Mouse (Mus musculus) duodenum, adult 2 months (tissue): ENCODE results near the gene Magea3. TPM values are rescaled to one million over a fixed set of nuclear protein-coding genes. Genes with fewer than 3 reads are reported as not detected.

Experiments used
- polyA plus RNA-seq: library from polyadenylated mRNA; depleted of rRNA; stranded (reverse); fragments of >200 nt; gene quantifications from 2 replicates; pipeline ENCODE4 v1.2.3, GENCODE M21; 2012; ENCODE audit warnings: low replicate concordance; rRNA removed

The Magea3 gene
- not detected in 2 replicates for polyA plus RNA-seq

GRCm38 (mm10) chrX:154949405-154949804, at the start of gene Magea3:
Gene Magea3, minus strand, starts transcription at chrX:154949505.

GRCm38 (mm10) chrX:154995750-154996149, 46.4 kb upstream of the Magea3 start, which contains the start of gene Magea8:
Gene Magea8, minus strand, starts transcription at chrX:154995850.

GRCm38 (mm10) chrX:154935887-154936286, 13.4 kb downstream of the Magea3 start, which contains the start of gene Magea6:
Gene Magea6, minus strand, starts transcription at chrX:154935987.

Other genes with a start within 250 kb of the Magea3 start
- not detected in 2 replicates for gene Cldn34b1, start 59.2 kb downstream of the Magea3 start, polyA plus RNA-seq
- gene Magea6, start 13.5 kb downstream of the Magea3 start, polyA plus RNA-seq, result not detected in 2 replicates
- gene Magea8, start 46.3 kb upstream of the Magea3 start, polyA plus RNA-seq, result not detected in 2 replicates
- not detected in 2 replicates for gene Magea5, start 113.6 kb upstream of the Magea3 start, polyA plus RNA-seq
- gene Magea1, start 140.3 kb upstream of the Magea3 start, polyA plus RNA-seq, result not detected in 2 replicates
- not detected in 2 replicates for gene Magea2, start 144.2 kb upstream of the Magea3 start, polyA plus RNA-seq
- not detected in 2 replicates for gene Cldn34b2, start 178.9 kb upstream of the Magea3 start, polyA plus RNA-seq